Mouse (Mus musculus) heart, embryonic 14.5 days (tissue): ENCODE measurements around the gene Dynlt1b. TPM values are rescaled to one million over a fixed set of nuclear protein-coding genes. Genes with fewer than 3 reads are reported as not detected.
"Not testable (repeated sequence)": the region's sequence is repeated elsewhere in the genome, so short reads cannot be mapped to it uniquely, and the experiment has no call there.

Experiments
- ATAC-seq: fragments of 200-750 bp; cut with Nextera tagmentation; 2 replicates; pipeline ENCODE4 v1.8.0; 2017; ENCODE audit warnings: low read depth, moderate TSS enrichment; ENCODE audit not compliant: insufficient number of reproducible peaks, insufficient read depth, low FRiP score
- H3K27ac ChIP-seq, 2 experiments: fragments of 200-500 bp in 1 of 2; fragments of 300-500 bp in 1 of 2; sonication (generic) in 1 of 2; replicated peaks in 1 of 2; 2 replicates each; pipeline ENCODE4 v1.5.1; 2012 to 2014; ENCODE audit warnings: low read depth in 2 of 2, low read length in 2 of 2, control low read depth in 1 of 2, mild to moderate bottlenecking in 1 of 2, mixed read lengths in 1 of 2; ENCODE audit not compliant: control insufficient read depth in 1 of 2, insufficient read depth in 1 of 2
- H3K27me3 ChIP-seq: fragments of 300-500 bp; sonication (generic); 2 replicates; pipeline ENCODE4 v1.6.1; 2014; ENCODE audit warnings: mild to moderate bottlenecking, low read length, control low read depth; ENCODE audit not compliant: control insufficient read depth, insufficient read depth
- H3K36me3 ChIP-seq: fragments of 300-500 bp; sonication (generic); 2 replicates; pipeline ENCODE4 v1.6.1; 2014; ENCODE audit warnings: mild to moderate bottlenecking, control low read depth, low read length, mixed read lengths; ENCODE audit not compliant: control insufficient read depth, insufficient read depth
- H3K4me1 ChIP-seq, 2 experiments: fragments of 200-500 bp in 1 of 2; fragments of 300-500 bp in 1 of 2; sonication (generic) in 1 of 2; 2 replicates each; pipeline ENCODE4 v1.6.1; 2012 to 2014; ENCODE audit warnings: low read length in 2 of 2, control low read depth in 1 of 2, mixed read lengths in 1 of 2; ENCODE audit not compliant: control insufficient read depth in 2 of 2, insufficient read depth in 2 of 2
- H3K4me2 ChIP-seq: fragments of 300-500 bp; sonication (generic); 2 replicates; pipeline ENCODE4 v1.6.1; 2014; ENCODE audit warnings: mild to moderate bottlenecking, low read length
- H3K4me3 ChIP-seq, 2 experiments: fragments of 200-500 bp in 1 of 2; fragments of 300-500 bp in 1 of 2; sonication (generic) in 1 of 2; 2 replicates each; pipeline ENCODE4 v1.5.1; 2012 to 2014; ENCODE audit warnings: low read length in 2 of 2, mild to moderate bottlenecking in 2 of 2, control low read depth in 1 of 2, low read depth in 1 of 2, moderate library complexity in 1 of 2; ENCODE audit not compliant: control insufficient read depth in 1 of 2, insufficient read depth in 1 of 2
- H3K9ac ChIP-seq: fragments of 300-500 bp; sonication (generic); 2 replicates; pipeline ENCODE4 v1.6.1; 2014; ENCODE audit warnings: mild to moderate bottlenecking, low read length
- H3K9me3 ChIP-seq: fragments of 300-500 bp; sonication (generic); 2 replicates; pipeline ENCODE4 v1.6.1; 2016; ENCODE audit warnings: low read length, control low read depth; ENCODE audit not compliant: control insufficient read depth
- WGBS: fragments of 180-500 bp; shearing (Covaris S2); extraction: QIAGEN DNeasy Blood & Tissue Kit; methylation state at CpG from one replicate; pipeline ENCODE4 v1.1.7; 2014; 5-methylcytosine and 5-hydroxymethylcytosine counted together
- polyA plus RNA-seq: library from polyadenylated mRNA; unstranded; fragments of >200 nt; fragmentation: Nextera tagmentation; extraction: Ambion mirVana; gene quantifications from 2 replicates; pipeline ENCODE4 v1.2.1, GENCODE M21; 2014

Dynlt1b gene
- polyA plus RNA-seq: 486 and 545 TPM in 2 replicates

DNA sequence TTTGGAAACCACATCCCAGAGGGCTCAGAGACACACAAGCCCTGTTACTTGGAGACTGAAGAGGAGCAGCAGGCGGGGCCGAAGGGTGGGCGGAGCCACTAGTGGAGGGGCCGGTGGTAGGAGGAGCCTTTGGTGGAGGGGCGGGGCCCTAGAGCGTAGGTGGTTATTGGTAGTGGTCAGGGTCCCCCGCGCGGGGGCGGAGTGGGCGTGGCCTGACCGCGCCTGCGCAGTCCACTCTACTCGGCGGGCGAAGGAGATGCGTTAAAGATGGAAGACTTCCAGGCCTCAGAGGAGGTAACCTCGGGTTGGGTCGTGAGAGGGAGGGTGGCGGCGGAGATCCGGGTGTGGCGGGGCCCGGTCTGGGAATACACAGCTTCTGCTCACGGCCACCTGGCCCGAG lies at the start of gene Dynlt1b:
TSS of gene Dynlt1b (plus strand) at position 168 of the 400 bp plus-strand sequence.
- peak; percentile 96 for ATAC-seq
- Histone ChIP-seq H3K27ac (peak within 1 kb of the TSS in 1 of 2 experiments; percentile 62; a peak in 3 of 4 replicates), H3K4me3 (peak within 1 kb of the TSS; percentile 53 to 64), H3K4me2 (peak within 1 kb of the TSS; percentile 57), H3K36me3 (peaks cover 12% of the 10 kb centered on the region), H3K9ac (peak within 1 kb of the TSS; percentile 69)
- H3K27me3 ChIP-seq, H3K4me1 ChIP-seq, H3K9me3 ChIP-seq: not testable (repeated sequence)
- WGBS: under 1% methylated on average over 27 of the region's 27 CpGs

DNA sequence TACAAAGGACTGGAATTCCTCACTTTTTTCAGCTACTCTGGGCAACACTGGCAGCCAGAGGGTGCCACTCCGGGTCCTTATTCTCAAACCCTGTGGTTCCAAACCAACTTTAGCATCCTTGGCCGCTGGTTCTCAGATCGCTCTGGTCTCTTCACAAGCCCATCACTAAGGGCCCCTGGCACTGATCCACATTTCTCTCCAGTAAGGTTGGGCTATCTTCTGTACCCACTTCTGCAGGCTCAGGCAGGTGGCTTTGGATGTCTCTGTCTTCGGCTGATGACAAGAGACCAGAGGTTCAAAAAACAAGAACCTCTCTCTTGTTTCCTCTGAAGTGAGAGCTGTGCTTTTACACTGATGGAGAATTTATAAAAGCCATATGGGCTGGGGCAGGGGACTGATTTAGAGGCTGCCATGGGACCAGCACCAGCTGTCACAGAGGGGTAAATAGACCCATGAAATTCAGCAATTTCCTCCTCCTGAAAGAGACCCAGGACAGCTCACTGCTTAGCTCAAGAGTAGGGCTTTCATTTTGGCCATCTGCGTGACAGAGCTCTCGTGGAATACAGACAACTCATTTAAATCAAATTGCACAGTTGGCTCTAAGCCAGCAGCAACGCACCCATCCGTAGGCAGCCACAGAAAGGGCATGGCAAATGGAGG lies 49.6 kb upstream of the Dynlt1b start:
- ATAC-seq: not testable (repeated sequence)

DNA sequence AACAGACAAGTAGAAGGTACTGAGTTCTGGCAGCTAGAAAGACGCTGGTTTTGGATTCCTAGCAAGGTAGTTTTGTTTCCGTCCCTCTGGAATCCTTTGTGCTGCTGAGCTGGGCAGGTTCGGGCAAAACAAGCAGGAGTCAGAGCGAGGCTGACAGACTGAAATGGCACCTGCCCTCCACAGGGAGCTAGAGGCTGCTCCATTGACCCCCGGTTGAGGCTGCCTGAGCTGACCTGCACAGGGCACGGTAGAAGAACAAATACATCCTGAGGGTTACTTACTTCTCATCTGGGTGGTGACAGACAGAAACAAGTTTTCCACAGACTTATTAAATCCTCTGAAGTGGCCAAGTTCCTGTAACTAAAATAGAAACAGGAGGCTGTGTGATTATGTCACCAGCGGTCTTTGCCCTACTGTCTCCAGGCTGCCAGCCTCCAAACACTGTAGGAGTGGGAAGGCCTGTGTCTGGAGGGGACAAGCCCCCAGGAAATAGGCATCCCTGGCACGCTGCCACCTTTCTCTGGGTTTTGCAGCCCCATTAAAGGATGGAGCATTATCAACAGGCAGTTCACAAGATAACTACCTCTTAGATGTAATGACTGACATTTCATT lies 48.7 kb upstream of the Dynlt1b start:
- not testable (repeated sequence) for H3K4me1 ChIP-seq, H3K27ac ChIP-seq, H3K36me3 ChIP-seq, H3K9ac ChIP-seq, H3K4me3 ChIP-seq, H3K27me3 ChIP-seq, H3K4me2 ChIP-seq, H3K9me3 ChIP-seq
- ATAC-seq: peak; percentile 44; the same call in 1 of the 2 replicates
- whole genome bisulfite sequencing: no CpG with 5 or more reads among the region's 8 CpGs

More for the DNA sequence above, 49.6 kb upstream of the Dynlt1b start:
- not testable (repeated sequence) for H3K4me2 ChIP-seq, H3K9ac ChIP-seq, H3K4me3 ChIP-seq, H3K27ac ChIP-seq, H3K4me1 ChIP-seq, H3K9me3 ChIP-seq, H3K27me3 ChIP-seq, H3K36me3 ChIP-seq
- 100% methylated on average over 1 of the region's 8 CpGs for WGBS

DNA sequence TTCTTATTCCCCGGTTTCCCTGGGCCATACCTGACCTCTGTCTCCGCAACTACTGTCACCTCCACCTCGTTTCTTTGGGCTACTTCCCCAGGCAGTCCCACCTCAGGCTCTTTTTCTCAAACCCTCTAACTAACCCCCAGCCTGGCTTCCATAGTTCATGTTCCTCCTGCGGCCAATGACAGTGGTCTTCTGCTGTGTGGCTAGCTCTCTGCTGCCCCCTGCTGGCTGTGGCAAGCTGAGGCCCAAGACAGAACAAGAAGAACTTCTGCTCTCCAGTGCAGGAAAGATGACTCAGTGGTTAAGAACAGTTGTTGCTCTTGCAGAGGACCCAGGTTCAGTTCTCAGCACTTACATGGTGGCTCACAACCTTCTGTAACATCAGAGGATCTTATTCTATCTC lies 43.0 kb upstream of the Dynlt1b start:
- not testable (repeated sequence) for H3K36me3 ChIP-seq, H3K27me3 ChIP-seq, H3K4me2 ChIP-seq, H3K4me3 ChIP-seq, ATAC-seq, H3K9ac ChIP-seq, H3K27ac ChIP-seq, H3K9me3 ChIP-seq, H3K4me1 ChIP-seq
- no CpG with 5 or more reads among the region's 4 CpGs for WGBS

DNA sequence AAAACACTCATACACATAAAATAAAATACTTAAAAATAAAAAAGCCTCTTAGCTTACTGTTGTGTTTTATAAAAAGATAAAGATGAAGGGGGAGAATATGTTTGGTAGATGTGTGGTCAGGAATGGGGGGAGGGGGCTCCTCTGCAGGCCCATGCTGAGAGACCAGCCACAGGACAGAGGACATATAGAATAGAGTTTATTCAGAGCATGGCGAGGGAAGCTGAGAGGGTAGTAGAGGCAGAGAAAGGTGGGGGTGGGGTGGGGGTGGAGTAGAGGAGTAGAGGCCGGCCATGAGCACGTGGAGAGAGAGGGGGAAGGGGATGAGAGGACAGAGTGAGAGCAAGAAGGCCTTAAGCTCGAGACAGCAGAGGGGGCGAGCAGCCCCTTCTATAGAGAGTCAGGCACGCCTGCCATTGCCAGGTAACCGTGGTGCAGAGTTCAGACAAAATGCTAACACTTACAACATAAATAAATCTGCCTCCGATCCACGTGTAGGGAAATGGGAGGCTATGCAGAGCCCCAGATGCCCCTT lies 42.5 kb upstream of the Dynlt1b start:
- not testable (repeated sequence) for ATAC-seq, H3K36me3 ChIP-seq, H3K27ac ChIP-seq, H3K9ac ChIP-seq, H3K27me3 ChIP-seq, H3K9me3 ChIP-seq, H3K4me1 ChIP-seq, H3K4me2 ChIP-seq, H3K4me3 ChIP-seq
- no CpG with 5 or more reads among the region's 9 CpGs for WGBS

DNA sequence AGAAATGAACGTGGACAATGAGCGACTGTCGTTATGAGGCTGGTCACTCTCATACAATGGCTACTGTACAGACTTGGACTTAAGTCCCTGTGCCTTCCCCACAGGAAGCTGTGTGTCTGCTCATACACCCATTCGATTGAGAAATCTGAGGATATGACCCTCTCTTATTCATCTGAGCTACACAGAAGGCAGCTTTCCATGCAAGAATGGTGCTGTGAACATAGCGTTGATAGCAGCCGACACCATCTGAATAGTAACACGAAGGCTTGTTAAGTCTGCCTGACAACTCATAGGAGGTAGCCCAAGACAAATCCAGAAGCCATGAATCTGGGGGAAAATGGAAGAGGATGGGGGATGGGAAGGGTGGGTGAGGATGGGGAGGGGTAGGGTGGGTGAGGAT lies 40.4 kb upstream of the Dynlt1b start:
- 76% methylated on average over 2 of the region's 7 CpGs for WGBS
- H3K4me3 ChIP-seq, H3K27me3 ChIP-seq, H3K9ac ChIP-seq, ATAC-seq, H3K4me2 ChIP-seq, H3K9me3 ChIP-seq, H3K4me1 ChIP-seq, H3K27ac ChIP-seq, H3K36me3 ChIP-seq: not testable (repeated sequence)

DNA sequence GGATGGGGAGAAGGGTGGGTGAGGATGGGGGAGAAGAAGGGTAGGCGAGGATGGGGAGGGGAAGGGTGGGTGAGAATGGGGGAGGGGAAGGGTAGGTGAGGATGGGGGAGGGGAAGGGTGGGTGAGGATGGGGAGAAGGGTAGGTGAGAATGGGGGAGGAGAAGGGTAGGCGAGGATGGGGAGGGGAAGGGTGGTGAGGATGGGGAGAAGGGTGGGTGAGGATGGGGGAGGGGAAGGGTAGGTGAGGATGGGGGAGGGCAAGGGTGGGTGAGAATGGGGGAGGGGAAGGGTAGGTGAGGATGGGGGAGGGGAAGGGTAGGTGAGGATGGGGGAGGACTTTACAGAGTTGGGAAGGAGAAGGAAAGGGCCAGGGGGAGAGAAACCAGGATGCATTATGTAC lies 39.2 kb upstream of the Dynlt1b start:
- not testable (repeated sequence) for H3K36me3 ChIP-seq, H3K27ac ChIP-seq, H3K4me1 ChIP-seq, ATAC-seq, H3K27me3 ChIP-seq, H3K4me2 ChIP-seq, H3K4me3 ChIP-seq, H3K9me3 ChIP-seq, H3K9ac ChIP-seq
- WGBS: 86% methylated on average over 1 of the region's 2 CpGs
